Mouse (Mus musculus) olfactory bulb, adult 2 months (tissue): ENCODE measurements around the gene Orai2. TPM values are rescaled to one million over a fixed set of nuclear protein-coding genes. Genes with fewer than 3 reads are reported as not detected.
"Not testable (repeated sequence)": the region's sequence is repeated elsewhere in the genome, so short reads cannot be mapped to it uniquely, and the experiment has no call there.

ENCODE experiments used
- H3K27ac ChIP-seq: fragments of 200-500 bp; 2 replicates; pipeline ENCODE4 v1.5.1; 2012; ENCODE audit warnings: low read depth, low read length; ENCODE audit not compliant: insufficient read depth
- H3K4me1 ChIP-seq: fragments of 200-500 bp; 2 replicates; pipeline ENCODE4 v1.6.1; 2012; ENCODE audit warnings: low read length; ENCODE audit not compliant: control insufficient read depth, insufficient read depth
- H3K4me3 ChIP-seq: fragments of 200-500 bp; 2 replicates; pipeline ENCODE4 v1.5.1; 2012; ENCODE audit warnings: mild to moderate bottlenecking, low read depth, low read length, moderate library complexity; ENCODE audit not compliant: insufficient read depth
- CTCF ChIP-seq: fragments of 200-500 bp; IDR thresholded peaks from 2 replicates; pipeline ENCODE4 v1.5.1; 2012; ENCODE audit warnings: low read depth, mild to moderate bottlenecking, low read length, moderate library complexity; ENCODE audit not compliant: insufficient read depth
- POLR2A ChIP-seq: fragments of 200-500 bp; IDR thresholded peaks from 2 replicates; pipeline ENCODE4 v1.6.1; 2012; ENCODE audit warnings: mild to moderate bottlenecking, low read depth, low read length, moderate library complexity; ENCODE audit not compliant: insufficient read depth
- WGBS: fragments of 180-500 bp; shearing (Covaris S2); methylation state at CpG from one replicate; pipeline ENCODE4 v1.1.7; 2018; 5-methylcytosine and 5-hydroxymethylcytosine counted together
- polyA plus RNA-seq: library from polyadenylated mRNA; stranded (reverse); fragments of >200 nt; gene quantifications from 2 replicates; pipeline ENCODE4 v1.2.4, GENCODE M21; 2012; ENCODE audit warnings: low replicate concordance; ENCODE audit not compliant: missing spikeins, insufficient read depth, insufficient read length

Orai2 gene
- polyA plus RNA-seq, 1 experiment: not detected

DNA sequence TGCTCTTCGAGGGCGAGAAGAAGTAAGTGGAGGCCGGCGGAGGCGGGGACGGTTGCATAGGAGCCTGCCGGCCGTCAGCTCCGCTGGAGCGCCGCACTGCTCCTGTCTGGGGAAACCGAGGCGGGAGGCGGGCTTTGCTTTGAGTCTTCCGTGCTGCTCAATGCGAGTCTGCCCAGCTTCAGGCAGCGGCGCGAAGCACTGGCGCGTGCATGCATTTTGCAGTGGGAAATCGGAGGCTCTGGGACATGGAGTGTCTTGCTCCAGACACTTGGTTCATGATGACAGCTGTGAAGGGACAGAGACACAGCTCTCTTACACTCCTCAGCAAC lies 53.8 kb downstream of the Orai2 start:
- WGBS: under 1% methylated on average over 22 of the region's 22 CpGs
- peaks cover 16% of the 10 kb centered on the region for H3K4me1 ChIP-seq
- peak overlapping the region; percentile 69 for H3K4me3 ChIP-seq
- peak overlapping the region; percentile 14; the same call in 1 of the 2 replicates for H3K27ac ChIP-seq
- TF ChIP-seq CTCF (no peak), POLR2A (no peak)

DNA sequence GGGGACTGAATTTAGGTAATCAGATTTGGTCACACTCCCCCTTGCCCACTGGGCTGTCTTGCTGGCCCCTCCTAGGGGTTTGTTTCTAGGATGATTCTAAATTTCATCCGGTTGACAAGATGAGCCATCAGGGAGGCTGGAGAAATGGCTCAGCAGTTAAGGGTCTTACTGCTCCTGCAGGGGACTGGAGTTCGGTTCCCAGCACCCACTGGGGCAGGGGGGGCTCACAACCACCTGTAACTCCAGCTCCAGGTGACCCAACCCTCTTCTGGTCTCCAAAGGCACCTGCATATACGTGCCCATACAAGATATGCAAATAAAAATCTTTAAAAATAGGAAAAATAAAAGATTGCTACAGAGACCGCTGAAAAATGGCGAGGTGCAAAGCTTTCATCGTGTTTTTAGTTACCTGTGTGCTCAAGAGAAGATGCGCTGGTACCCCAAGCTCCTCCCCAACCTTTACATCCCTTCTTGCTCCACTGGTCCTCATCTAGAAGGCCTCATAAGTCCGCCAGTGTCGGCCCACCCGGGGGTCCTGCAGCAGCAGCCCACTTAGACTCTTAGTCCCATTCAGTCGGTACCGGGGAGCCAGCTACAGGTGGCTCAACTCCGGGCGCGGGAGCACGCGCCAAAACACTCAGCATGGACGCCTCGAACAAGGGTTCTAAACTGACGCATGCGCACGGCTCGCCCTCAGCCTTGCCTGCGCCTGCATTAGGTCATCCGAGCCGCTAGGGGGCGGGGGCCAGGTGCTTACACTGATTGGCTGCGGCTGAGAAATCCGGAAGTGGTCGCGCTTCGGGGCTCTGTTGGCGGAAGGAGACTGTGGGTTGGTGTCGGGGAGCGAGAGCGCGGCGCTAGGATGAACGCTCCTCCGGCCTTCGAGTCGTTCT lies 54.4 kb downstream of the Orai2 start, which contains the start of gene Polr2j:
TSS of gene Polr2j (plus strand) at position 741 of the 893 bp plus-strand sequence.
- Histone ChIP-seq H3K4me3 (peak within 1 kb of the TSS; percentile 70), H3K4me1 (peaks cover 16% of the 10 kb centered on the region), H3K27ac (peak within 1 kb of the TSS; percentile 14; the same call in 1 of the 2 replicates)
- peak; percentile 90 for TF ChIP-seq CTCF
- peak; percentile 97 for TF ChIP-seq POLR2A
- WGBS: 3% methylated on average over 42 of the region's 42 CpGs

DNA sequence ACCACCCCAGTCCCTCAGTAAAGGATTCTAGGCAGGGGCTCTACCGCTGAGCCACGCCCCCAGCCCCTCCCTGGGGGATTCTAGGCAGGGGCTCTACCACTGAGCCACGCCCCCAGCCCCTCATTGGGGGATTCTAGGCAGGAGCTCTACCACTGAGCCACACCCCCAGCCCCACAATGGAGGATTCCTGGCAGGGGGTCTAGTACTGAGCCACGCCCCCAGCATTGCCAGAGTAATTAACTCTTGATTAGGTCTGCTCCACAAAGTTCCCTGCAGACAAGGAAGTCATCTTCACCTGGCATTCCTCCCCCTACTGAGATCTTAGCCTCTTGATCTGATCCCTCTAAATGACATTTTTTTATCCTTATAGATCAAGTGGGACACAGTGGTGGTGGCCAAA lies 57.0 kb downstream of the Orai2 start:
- not testable (repeated sequence) for H3K4me3 ChIP-seq, H3K27ac ChIP-seq
- 36% methylated on average over 4 of the region's 4 CpGs for WGBS
- peaks cover 15% of the 10 kb centered on the region for H3K4me1 ChIP-seq

GRCm38 (mm10) chr5:136109042-136109441 lies 61.5 kb downstream of the Orai2 start:
- no peak overlapping the region for H3K27ac ChIP-seq
- TF ChIP-seq CTCF (no peak), POLR2A (no peak)
- no peak overlapping the region for H3K4me3 ChIP-seq
- no peaks in the 10 kb centered on the region for H3K4me1 ChIP-seq
- 81% methylated on average over 3 of the region's 3 CpGs for WGBS

DNA sequence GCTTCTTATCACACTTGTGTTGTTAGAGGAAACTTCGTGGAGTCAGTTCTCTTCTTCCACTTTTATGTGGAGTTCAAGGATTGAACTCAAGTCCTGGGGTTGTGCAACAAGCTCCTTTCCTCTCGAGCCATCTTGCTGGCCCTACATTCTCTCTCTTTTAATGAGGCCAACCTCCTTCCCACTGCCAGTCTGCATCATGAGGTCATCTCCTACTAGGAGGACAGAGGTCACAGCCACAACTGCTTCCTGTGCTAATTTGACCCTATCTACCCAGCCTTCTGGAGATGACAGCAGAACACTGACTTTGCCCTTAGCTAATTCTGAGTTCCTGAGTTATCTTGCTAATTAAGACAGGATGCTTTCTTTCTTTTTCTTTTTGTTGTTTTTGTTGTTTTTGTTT lies 62.0 kb downstream of the Orai2 start:
- 58% methylated on average over 2 of the region's 2 CpGs for WGBS
- H3K27ac ChIP-seq: no peak overlapping the region
- TF ChIP-seq POLR2A (no peak), CTCF (no peak)
- H3K4me3 ChIP-seq: no peak overlapping the region
- no peaks in the 10 kb centered on the region for H3K4me1 ChIP-seq

GRCm38 (mm10) chr5:136104511-136104910 lies 66.0 kb downstream of the Orai2 start:
- H3K4me3 ChIP-seq: no peak overlapping the region
- H3K4me1 ChIP-seq: peaks cover 4% of the 10 kb centered on the region
- TF ChIP-seq CTCF (no peak), POLR2A (no peak)
- 90% methylated on average over 5 of the region's 5 CpGs for WGBS
- H3K27ac ChIP-seq: no peak overlapping the region

DNA sequence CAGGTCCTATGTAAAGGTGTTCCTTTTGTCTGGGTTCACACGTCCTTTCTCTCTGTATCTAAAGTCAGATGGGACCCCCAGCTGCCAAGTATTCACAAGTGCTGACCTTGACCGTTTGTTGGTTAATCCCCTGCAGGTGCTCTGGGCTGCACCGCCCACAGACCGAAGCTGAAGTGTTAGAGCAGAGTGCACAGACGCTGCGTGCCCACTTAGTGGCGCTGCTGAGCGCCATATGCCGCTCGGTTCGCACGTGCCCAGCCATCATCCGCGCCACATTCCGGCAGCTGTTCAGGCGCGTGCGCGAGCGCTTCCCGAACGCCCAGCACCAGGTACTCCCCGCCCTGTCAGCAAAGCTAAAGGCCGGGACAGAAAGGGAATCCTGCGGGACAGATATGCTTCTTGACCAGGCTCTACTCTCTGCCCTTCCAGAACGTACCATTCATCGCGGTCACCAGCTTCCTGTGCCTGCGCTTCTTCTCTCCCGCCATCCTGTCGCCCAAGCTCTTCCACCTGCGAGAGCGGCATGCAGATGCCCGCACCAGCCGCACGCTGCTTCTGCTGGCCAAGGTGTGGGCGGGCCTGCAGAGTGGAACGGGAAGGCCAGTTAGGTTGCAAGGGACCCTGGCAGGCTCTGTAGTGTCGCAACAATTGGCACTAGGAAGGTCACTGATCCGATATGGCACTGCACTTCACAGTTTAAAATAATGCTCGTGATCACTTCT lies 68.3 kb downstream of the Orai2 start:
- peak; percentile 90 for TF ChIP-seq CTCF
- TF ChIP-seq POLR2A: no peak
- H3K27ac ChIP-seq: no peak overlapping the region

DNA sequence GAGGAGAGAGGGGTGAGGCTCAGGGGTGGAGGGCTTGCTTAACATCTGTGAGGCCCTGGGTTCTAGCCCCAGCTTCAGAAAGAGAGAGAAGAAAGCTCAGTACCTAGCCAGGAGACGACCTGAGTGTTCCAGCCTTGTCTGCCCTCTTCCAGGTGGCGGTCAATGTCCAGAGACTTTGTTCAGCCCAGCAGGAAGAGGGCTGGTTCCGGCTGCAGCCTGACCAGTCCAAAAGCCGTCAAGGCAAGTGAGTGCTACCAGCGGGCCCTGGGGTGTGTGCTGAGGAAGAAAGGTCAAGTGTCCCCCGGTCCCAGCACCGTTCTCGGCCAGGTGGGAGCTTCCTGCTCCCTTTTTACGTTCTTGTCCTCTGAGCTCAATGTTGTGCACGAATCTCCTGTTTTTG lies 72.0 kb downstream of the Orai2 start:
- no peak overlapping the region for H3K27ac ChIP-seq
- no peak overlapping the region for H3K4me3 ChIP-seq
- peaks cover 18% of the 10 kb centered on the region for H3K4me1 ChIP-seq
- 84% methylated on average over 10 of the region's 10 CpGs for WGBS
- TF ChIP-seq POLR2A (no peak), CTCF (no peak)

More for the DNA sequence above, 68.3 kb downstream of the Orai2 start:
- 5% methylated on average over 41 of the region's 41 CpGs for WGBS
- peak overlapping the region; percentile 48 for H3K4me3 ChIP-seq
- H3K4me1 ChIP-seq: peaks cover 4% of the 10 kb centered on the region

Other genes starting within 250 kb of the Orai2 start
- 235 and 282 TPM in 2 replicates for gene Ywhag, start 236.1 kb downstream of the Orai2 start, polyA plus RNA-seq
- gene Ssc4d, start 196.2 kb downstream of the Orai2 start, polyA plus RNA-seq: not detected in 2 replicates
- gene Zp3, start 190.6 kb downstream of the Orai2 start, polyA plus RNA-seq: not detected in 2 replicates
- not detected in 2 replicates for gene Dtx2, start 175.9 kb downstream of the Orai2 start, polyA plus RNA-seq
- not detected in 2 replicates for gene Upk3b, start 132.2 kb downstream of the Orai2 start, polyA plus RNA-seq
- not detected in 2 replicates for gene Upk3bl, start 116.2 kb downstream of the Orai2 start, polyA plus RNA-seq
- not detected in 2 replicates for gene Rasa4, start 86.8 kb downstream of the Orai2 start, polyA plus RNA-seq
- gene Polr2j, start 54.1 kb downstream of the Orai2 start, polyA plus RNA-seq: not detected in 2 replicates
- gene Lrwd1, start 34.6 kb downstream of the Orai2 start, polyA plus RNA-seq: not detected in 2 replicates
- not detected in 2 replicates for gene Alkbh4, start 34.6 kb downstream of the Orai2 start, polyA plus RNA-seq
- gene Prkrip1, start 28.2 kb upstream of the Orai2 start, polyA plus RNA-seq: not detected in 2 replicates
- gene Sh2b2, start 75.8 kb upstream of the Orai2 start, polyA plus RNA-seq: not detected in 2 replicates